Mouse (Mus musculus) ES-E14 (cell line): ENCODE results near the gene Usp3.

Experiments
- HCFC1 ChIP-seq: IDR thresholded peaks from 2 replicates; pipeline ENCODE4 v1.6.1; 2012; ENCODE audit warnings: low read length, inconsistent platforms, borderline replicate concordance; ENCODE audit not compliant: insufficient read depth
- MAFK ChIP-seq: IDR thresholded peaks from 2 replicates; pipeline ENCODE4 v1.6.1; 2014; ENCODE audit warnings: mild to moderate bottlenecking, low read depth, low read length, inconsistent platforms; ENCODE audit not compliant: insufficient read depth
- ZC3H11A ChIP-seq: IDR thresholded peaks from 2 replicates; pipeline ENCODE4 v1.6.1; 2012; ENCODE audit warnings: low read depth, mild to moderate bottlenecking, inconsistent platforms, low read length, borderline replicate concordance
- ZNF384 ChIP-seq: IDR thresholded peaks from 2 replicates; pipeline ENCODE4 v1.6.1; 2012; ENCODE audit warnings: low read depth, low read length, inconsistent platforms

DNA sequence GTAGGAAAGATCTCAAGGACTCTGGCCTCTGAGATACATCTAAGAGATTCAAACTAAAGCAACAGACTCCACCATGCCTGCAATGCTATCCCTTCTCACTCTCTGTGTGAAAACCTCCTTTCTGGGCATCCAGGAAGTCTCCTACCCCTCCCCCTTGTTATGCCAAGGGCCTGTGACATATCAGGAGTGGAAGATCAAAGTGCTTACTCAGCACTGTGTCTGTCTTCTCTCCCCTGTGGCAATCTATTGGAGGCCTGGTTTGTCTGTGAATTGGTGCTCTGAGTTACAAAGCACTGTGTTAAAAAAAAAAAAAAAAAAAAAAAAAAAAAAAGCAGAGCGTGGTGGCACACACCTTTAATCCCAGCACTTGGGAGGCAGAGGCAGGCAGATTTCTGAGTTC lies 30.7 kb upstream of the Usp3 start:
- TF ChIP-seq MAFK: 0 out of 2 replicates have a peak, but pooled peaks have one; percentile 45
- TF ChIP-seq HCFC1: no peak
- no peak for TF ChIP-seq ZNF384
- TF ChIP-seq ZC3H11A: no peak
